Mouse (Mus musculus): Measurements from ENCODE around the gene 4921507P07Rik. TPM values are rescaled to one million over a fixed set of nuclear protein-coding genes. Genes with fewer than 3 reads are reported as not detected.

The 4921507P07Rik gene
- polyA plus RNA-seq, 1 experiment from 2014 or later, result 0.65 TPM

- H3K27ac ChIP-seq (replicated peaks; ENCODE audit: low read depth, low read length), result no peak overlapping the region
- WGBS, result 55% methylated on average over 3 of the region's 3 CpGs
- H3K36me3 ChIP-seq (ENCODE audit: control insufficient read depth, insufficient read depth, low read length), result no peaks in the 10 kb centered on the region
- no peak overlapping the region for H3K9ac ChIP-seq (ENCODE audit: low read depth, low read length)
- DNase-seq (ENCODE audit: low spot score), result no peak
- H3K4me1 ChIP-seq (ENCODE audit: control insufficient read depth, insufficient read depth, low read length), result no peaks in the 10 kb centered on the region
- no peaks in the 10 kb centered on the region for H3K27me3 ChIP-seq (replicated peaks; ENCODE audit: control insufficient read depth, insufficient read depth, low read length)
- H3K9me3 ChIP-seq (ENCODE audit: control insufficient read depth, low read length), result no peaks in the 10 kb centered on the region
- H3K4me2 ChIP-seq (ENCODE audit: low read depth, low read length), result no peak overlapping the region
- no peak for ATAC-seq (ENCODE audit: low read depth)
- no peak overlapping the region for H3K4me3 ChIP-seq (ENCODE audit: low read depth, low read length)
Observed at GRCm38 (mm10) chr6:50531003-50531402, 65.4 kb downstream of the 4921507P07Rik start.

- ATAC-seq (ENCODE audit: low read depth), result no peak
- no peaks in the 10 kb centered on the region for H3K27me3 ChIP-seq (replicated peaks; ENCODE audit: control insufficient read depth, insufficient read depth, low read length)
- no peak overlapping the region for H3K4me2 ChIP-seq (ENCODE audit: low read depth, low read length)
- no peak overlapping the region for H3K27ac ChIP-seq (replicated peaks; ENCODE audit: low read depth, low read length)
- WGBS, result 95% methylated on average over 11 of the region's 11 CpGs
- no peaks in the 10 kb centered on the region for H3K36me3 ChIP-seq (ENCODE audit: control insufficient read depth, insufficient read depth, low read length)
- no peaks in the 10 kb centered on the region for H3K9me3 ChIP-seq (ENCODE audit: control insufficient read depth, low read length)
- no peak for DNase-seq (ENCODE audit: low spot score)
- H3K4me3 ChIP-seq (ENCODE audit: low read depth, low read length), result no peak overlapping the region
- H3K9ac ChIP-seq (ENCODE audit: low read depth, low read length), result no peak overlapping the region
- H3K4me1 ChIP-seq (ENCODE audit: control insufficient read depth, insufficient read depth, low read length), result no peaks in the 10 kb centered on the region
Observed at GRCm38 (mm10) chr6:50529194-50529593, 67.2 kb downstream of the 4921507P07Rik start.

- ATAC-seq (ENCODE audit: low read depth), result no peak
- Histone ChIP-seq H3K36me3 (ENCODE audit: control insufficient read depth, insufficient read depth, low read length) (no peaks in the 10 kb centered on the region), H3K27ac (replicated peaks; ENCODE audit: low read depth, low read length) (no peak overlapping the region), H3K4me2 (ENCODE audit: low read depth, low read length) (no peak overlapping the region), H3K4me1 (ENCODE audit: control insufficient read depth, insufficient read depth, low read length) (no peaks in the 10 kb centered on the region), H3K9me3 (ENCODE audit: control insufficient read depth, low read length) (no peaks in the 10 kb centered on the region), H3K27me3 (replicated peaks; ENCODE audit: control insufficient read depth, insufficient read depth, low read length) (no peaks in the 10 kb centered on the region), H3K4me3 (ENCODE audit: low read depth, low read length) (no peak overlapping the region), H3K9ac (ENCODE audit: low read depth, low read length) (no peak overlapping the region)
- WGBS, result 59% methylated on average over 9 of the region's 9 CpGs
- no peak for DNase-seq (ENCODE audit: low spot score)
Observed at GRCm38 (mm10) chr6:50527416-50527815, 69.0 kb downstream of the 4921507P07Rik start.

GRCm38 (mm10) chr6:50526597-50527024 lies 69.8 kb downstream of the 4921507P07Rik start:
- Histone ChIP-seq H3K36me3 (ENCODE audit: control insufficient read depth, insufficient read depth, low read length) (no peaks in the 10 kb centered on the region), H3K9me3 (ENCODE audit: control insufficient read depth, low read length) (no peaks in the 10 kb centered on the region), H3K4me1 (ENCODE audit: control insufficient read depth, insufficient read depth, low read length) (no peaks in the 10 kb centered on the region), H3K4me3 (ENCODE audit: low read depth, low read length) (no peak overlapping the region), H3K9ac (ENCODE audit: low read depth, low read length) (no peak overlapping the region), H3K27me3 (replicated peaks; ENCODE audit: control insufficient read depth, insufficient read depth, low read length) (no peaks in the 10 kb centered on the region), H3K4me2 (ENCODE audit: low read depth, low read length) (no peak overlapping the region), H3K27ac (replicated peaks; ENCODE audit: low read depth, low read length) (no peak overlapping the region)
- ATAC-seq (ENCODE audit: low read depth) (peak; percentile 72), DNase-seq (ENCODE audit: low spot score) (peak; percentile 79)
- 22% methylated on average over 7 of the region's 7 CpGs for WGBS

GRCm38 (mm10) chr6:50525846-50526245 lies 70.6 kb downstream of the 4921507P07Rik start:
- WGBS, result 70% methylated on average over 8 of the region's 8 CpGs
- H3K4me1 ChIP-seq (ENCODE audit: control insufficient read depth, insufficient read depth, low read length), result no peaks in the 10 kb centered on the region
- DNase-seq (ENCODE audit: low spot score) (no peak), ATAC-seq (ENCODE audit: low read depth) (no peak; the same call in 1 of the 2 replicates)
- H3K9ac ChIP-seq (ENCODE audit: low read depth, low read length), result no peak overlapping the region
- H3K36me3 ChIP-seq (ENCODE audit: control insufficient read depth, insufficient read depth, low read length), result no peaks in the 10 kb centered on the region
- H3K4me3 ChIP-seq (ENCODE audit: low read depth, low read length), result no peak overlapping the region
- H3K27ac ChIP-seq (replicated peaks; ENCODE audit: low read depth, low read length), result no peak overlapping the region
- no peak overlapping the region for H3K4me2 ChIP-seq (ENCODE audit: low read depth, low read length)
- H3K9me3 ChIP-seq (ENCODE audit: control insufficient read depth, low read length), result no peaks in the 10 kb centered on the region
- no peaks in the 10 kb centered on the region for H3K27me3 ChIP-seq (replicated peaks; ENCODE audit: control insufficient read depth, insufficient read depth, low read length)

- WGBS, result 83% methylated on average over 10 of the region's 10 CpGs
- Histone ChIP-seq H3K36me3 (ENCODE audit: control insufficient read depth, insufficient read depth, low read length) (no peaks in the 10 kb centered on the region), H3K27me3 (replicated peaks; ENCODE audit: control insufficient read depth, insufficient read depth, low read length) (no peaks in the 10 kb centered on the region), H3K9ac (ENCODE audit: low read depth, low read length) (no peak overlapping the region), H3K9me3 (ENCODE audit: control insufficient read depth, low read length) (no peaks in the 10 kb centered on the region), H3K4me2 (ENCODE audit: low read depth, low read length) (no peak overlapping the region), H3K4me3 (ENCODE audit: low read depth, low read length) (no peak overlapping the region), H3K27ac (replicated peaks; ENCODE audit: low read depth, low read length) (no peak overlapping the region), H3K4me1 (ENCODE audit: control insufficient read depth, insufficient read depth, low read length) (no peaks in the 10 kb centered on the region)
- ATAC-seq (ENCODE audit: low read depth), result no peak
- no peak for DNase-seq (ENCODE audit: low spot score)
Observed at GRCm38 (mm10) chr6:50524261-50524896, 72.1 kb downstream of the 4921507P07Rik start.

Small RNAs within 50 kb of the gene (microRNA-seq; reads per million reads assigned to microRNA genes)
- gene Mir6371 (ENCODE audit: borderline number of aligned reads), result not detected

Other genes starting within 250 kb of the 4921507P07Rik start
- gene Osbpl3, start 140.4 kb downstream of the 4921507P07Rik start, polyA plus RNA-seq (2014; fragmentation: Nextera tagmentation; extraction: Ambion mirVana), result 9.7 and 10.6 TPM in 2 replicates
- gene Cycs, start 30.1 kb downstream of the 4921507P07Rik start, polyA plus RNA-seq (2014; fragmentation: Nextera tagmentation; extraction: Ambion mirVana), result 58.1 and 70.1 TPM in 2 replicates
- gene Npvf, start 57.8 kb upstream of the 4921507P07Rik start, polyA plus RNA-seq (2014; fragmentation: Nextera tagmentation; extraction: Ambion mirVana), result 0.29 and 0.62 TPM in 2 replicates